Mouse (Mus musculus) large intestine, adult 2 months (tissue): ENCODE results near the gene Chst14. TPM values are rescaled to one million over a fixed set of nuclear protein-coding genes. Genes with fewer than 3 reads are reported as not detected.

Experiments used
- DNase-seq: peaks from one replicate; pipeline ENCODE4 v3.0.0-alpha.2; 2012; ENCODE audit warnings: low read depth, low spot score
- WGBS: fragments of 180-500 bp; shearing (Covaris S2); methylation state at CpG from one replicate; pipeline ENCODE4 v1.1.7; 2018; 5-methylcytosine and 5-hydroxymethylcytosine counted together
- polyA plus RNA-seq: library from polyadenylated mRNA; depleted of rRNA; stranded (reverse); fragments of >200 nt; gene quantifications from 2 replicates; pipeline ENCODE4 v1.2.3, GENCODE M21; 2012

Chst14 gene
- polyA plus RNA-seq, 1 experiment = 3.6 TPM

DNA sequence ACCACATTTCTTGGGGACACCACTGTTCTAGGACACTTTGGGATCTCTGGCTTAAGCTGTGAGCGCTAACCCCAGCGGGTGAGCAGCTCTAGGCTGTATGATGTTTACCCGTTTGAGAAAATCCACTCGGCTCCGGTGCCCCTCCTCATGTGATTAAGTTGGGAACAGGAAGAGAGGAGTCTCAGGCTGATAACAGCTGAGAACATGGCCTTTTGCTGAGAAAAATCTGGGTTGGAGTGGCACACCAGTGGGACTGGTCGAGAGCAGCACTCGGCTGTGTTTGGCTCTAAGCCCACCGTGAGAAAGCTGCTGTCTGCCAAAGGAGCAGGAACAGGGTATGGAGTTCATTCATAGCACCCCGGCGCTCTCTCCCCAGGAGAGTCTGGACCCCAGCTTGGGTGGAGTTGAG, 23.0 kb upstream of the Chst14 start:
- WGBS = 29% methylated on average over 10 of the region's 10 CpGs
- DNase-seq = no peak

DNA sequence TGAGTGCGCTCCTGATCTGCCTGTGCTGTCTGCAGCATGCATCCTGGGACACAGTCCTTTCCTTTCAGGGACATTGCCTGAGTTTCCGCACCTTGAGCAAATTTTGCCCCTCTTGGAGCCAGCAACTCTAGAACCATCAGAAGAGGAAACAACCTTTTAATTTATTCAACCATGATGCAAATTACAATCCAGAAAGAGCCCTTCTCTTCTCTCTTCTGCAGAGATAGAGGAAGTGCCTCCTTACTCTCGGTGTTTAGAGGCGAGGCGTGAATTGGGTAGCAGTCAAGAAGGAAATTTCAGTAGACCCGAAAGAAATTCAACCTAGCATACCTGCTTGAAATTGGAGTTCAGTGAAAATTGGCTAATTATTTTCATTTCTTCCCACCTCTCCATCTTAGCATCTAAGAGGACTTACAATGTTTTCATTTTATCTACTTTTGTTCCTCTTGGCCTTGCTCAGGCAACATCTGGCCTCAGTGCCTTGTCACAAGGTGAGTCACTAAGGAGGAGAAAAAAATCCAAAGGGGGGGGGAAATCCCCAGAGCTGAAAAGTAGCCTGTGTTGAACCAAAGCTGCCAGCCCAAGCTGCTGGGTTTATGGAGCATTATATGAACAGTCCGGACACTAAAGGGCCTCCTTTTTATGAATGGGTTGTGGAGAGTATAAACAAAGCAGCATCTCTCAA, 20.7 kb upstream of the Chst14 start:
- 70% methylated on average over 7 of the region's 7 CpGs for WGBS
- DNase-seq = no peak

DNA sequence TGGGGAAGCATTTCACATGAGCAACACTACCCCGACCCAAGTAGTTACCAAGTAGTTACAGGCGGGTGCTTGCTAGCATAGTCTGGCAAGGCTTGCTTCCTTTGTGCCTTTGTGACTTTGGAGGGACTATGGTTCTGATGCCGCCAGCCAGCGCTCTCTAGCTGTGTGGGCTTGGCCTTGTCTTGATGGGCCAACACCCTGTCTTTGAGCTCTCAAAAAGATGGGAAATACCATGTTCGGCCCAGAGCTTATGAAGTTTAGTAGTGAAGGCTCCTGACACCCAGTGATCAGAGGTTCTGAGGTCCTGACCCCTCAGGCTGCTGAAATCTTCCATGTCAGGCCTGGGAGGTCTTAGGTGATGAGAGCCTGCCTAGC, 20.2 kb upstream of the Chst14 start:
- 71% methylated on average over 5 of the region's 5 CpGs for WGBS
- no peak for DNase-seq

DNA sequence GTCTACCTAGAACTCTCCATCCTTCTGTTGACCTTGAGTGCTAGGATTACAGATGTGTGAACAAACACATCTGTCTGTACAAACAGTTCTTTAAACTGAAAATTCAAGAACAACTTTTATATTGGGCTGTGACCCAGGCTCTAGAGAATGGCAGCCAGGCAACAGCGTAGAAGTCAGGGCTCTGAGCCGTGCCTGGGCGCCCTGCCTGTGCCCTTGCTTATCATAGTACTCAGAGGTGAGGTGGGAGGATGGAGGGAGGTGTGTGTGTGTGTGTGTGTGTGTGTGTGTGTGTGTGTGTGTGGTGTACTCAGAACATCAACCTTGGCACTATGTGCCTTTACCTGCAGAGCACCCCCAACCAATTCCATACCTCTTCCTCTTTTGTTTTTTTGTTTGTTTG, 18.5 kb upstream of the Chst14 start:
- no peak for DNase-seq
- 67% methylated on average over 3 of the region's 3 CpGs for WGBS

DNA sequence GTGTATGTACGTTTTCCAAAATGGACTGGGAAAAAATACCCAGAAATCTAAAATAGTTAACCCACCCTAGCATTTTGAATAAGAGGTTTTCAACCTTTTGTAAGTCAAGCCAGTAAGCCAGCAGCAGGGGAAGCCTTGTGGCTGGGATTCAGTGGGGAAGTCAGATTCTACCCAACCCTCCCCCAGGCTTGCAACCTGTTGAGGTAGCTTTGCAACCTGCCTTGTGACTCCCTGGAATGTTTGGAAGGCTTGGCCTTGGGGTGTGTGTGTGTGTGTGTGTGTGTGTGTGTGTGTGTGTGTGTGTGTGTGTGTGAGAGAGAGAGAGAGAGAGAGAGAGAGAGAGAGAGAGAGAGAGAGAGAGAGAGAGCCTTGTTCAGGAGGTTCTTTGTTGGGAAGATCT, 17.1 kb upstream of the Chst14 start:
- 95% methylated on average over 1 of the region's 1 CpGs for WGBS

DNA sequence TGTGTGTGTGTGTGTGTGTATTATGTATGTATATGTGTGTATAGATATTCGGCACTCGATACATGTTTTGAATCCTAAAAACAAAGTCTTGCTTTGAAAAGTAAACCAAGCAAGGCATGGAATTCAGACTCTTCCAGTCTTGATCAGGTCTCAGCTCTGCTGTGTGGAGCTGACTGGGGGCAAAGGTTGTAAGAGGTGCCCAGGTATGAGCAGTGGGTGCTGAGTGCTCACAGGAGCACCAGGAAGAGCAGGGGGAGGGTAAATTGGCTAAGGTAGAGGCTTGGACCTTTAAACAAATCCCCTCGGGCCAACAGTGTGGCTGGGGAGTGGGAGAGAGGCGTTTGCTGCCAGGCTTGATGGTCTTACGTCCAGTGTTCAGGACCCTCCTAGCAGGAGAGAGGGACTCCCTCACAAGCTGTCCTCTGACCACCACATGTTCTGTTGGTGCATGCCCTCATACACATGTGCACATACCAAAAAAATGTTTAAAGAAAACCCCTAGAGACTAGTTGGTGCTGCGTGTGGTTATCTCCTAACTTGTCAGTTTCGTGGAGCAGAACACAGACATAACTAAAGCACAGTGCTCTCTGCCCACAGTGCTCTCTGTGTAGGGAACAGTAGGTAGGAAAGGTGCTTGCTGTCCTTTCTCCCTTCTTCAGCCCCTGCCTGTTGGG, 15.6 kb upstream of the Chst14 start:
- no peak for DNase-seq
- WGBS = 63% methylated on average over 7 of the region's 7 CpGs

More for the DNA sequence above, 17.1 kb upstream of the Chst14 start:
- no peak for DNase-seq

DNA sequence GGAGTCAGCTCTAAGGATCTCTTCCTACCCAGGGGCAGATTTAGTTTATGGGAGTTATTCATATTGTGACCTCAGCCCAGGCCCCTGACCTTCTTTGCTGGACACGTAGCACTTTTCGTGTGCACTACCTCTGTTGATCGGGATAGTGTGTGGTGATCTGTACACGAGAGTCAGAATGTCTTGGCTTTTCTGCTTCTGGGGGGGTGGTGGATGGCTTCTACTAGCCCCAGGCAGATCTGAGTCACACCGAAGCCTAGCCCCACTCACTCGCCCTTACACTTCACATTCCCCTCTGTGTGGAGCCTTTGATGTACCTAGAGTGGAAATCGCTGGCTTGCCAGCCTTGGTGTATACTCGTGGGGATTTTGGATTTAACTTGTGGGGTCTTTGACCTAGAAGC, 13.6 kb upstream of the Chst14 start:
- WGBS = 81% methylated on average over 8 of the region's 8 CpGs
- no peak for DNase-seq

DNA sequence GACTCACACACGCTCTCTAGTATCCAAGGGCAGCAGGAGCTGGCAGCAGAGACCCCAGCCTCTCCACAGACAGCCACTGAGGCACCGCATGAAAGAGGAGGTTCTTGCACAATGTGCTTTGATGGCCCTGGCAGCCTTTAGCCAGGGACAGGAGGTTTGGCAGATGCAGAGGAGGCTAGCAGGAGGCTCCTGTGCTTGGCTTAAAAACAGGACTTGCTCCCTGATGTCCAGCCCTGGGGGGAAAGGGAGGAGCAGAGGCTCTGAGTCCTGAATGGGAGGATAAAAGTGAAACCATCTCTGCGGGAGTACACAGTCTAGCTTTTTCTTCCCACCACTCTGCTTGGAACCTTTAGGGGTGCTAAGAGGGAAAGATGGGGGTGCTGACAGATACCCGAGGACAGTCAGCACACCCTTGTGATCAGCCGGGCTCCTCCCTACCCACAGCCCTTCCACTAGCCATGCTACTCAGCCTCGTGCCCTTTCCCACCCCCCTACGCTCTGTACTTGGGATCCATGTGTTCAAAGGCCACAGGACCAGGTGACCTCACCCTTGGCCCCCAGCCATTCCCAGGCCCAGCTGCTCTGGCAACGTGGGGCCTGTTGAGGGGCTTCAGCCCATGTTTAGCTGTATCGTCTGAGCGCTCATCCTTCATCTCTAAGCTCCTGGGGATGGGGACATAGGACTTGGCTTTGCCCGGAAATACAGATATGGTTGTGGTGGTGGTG, 12.6 kb upstream of the Chst14 start:
- 56% methylated on average over 11 of the region's 11 CpGs for WGBS
- no peak for DNase-seq

DNA sequence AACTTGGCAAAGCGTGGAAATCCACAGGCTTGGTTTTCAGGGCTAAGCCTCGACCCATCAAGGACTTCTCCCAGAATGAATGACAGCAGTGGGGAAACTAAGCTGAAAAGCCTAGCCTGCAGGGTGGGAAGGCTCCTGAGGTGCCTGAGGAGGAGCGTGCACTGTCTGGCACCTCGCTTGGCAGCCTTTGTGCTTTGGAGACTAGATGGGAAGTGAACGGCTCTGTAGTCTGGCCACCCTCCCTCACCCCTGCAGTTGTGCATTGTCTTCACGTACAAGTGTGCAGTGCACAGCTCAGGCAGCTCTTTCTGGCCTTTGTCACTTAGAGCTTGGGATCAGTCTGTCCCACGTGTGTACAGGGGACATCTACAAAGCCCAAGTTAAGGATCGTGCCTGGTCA, 11.6 kb upstream of the Chst14 start:
- 72% methylated on average over 8 of the region's 8 CpGs for WGBS
- no peak for DNase-seq

DNA sequence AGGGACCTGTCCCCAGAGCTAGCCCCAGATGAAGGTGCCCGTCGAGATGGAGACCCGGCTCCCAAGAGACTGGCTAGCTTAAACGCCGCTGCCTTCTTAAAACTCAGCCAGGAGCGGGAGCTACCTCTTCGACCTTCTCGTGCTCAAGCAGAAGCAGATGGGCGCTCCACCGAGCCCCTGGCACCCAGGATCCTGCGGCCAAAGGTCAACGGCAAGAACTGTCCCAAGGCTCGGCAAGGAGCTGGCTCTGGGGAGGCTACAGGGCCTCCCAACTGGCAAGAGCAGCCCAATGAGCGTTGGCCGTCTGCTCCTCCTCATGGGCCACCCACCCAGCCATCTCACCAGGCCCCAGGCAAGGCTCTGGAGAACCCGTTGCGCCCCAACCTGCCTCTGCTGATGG, 9.9 kb upstream of the Chst14 start:
- DNase-seq = no peak
- WGBS = 92% methylated on average over 17 of the region's 17 CpGs

DNA sequence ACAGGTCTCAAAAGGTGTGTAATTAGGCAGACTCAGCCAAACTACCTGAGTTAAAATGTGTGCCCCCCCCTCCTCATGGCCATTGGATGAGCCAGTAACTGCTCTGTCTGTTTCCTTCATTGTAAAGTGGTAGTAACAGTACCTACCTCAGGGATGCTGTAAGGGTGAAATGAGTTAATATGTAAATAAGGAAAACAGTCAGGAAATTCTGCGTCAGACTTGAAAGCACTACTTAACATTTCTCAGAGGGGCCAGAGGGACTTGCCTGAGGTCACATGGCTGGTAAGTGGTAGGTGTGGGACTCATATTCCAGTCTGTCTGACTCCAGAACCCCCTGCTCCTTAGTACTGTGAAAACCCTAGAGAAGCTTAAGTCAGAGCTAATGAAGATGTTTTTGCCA, 7.8 kb upstream of the Chst14 start:
- DNase-seq = no peak
- 52% methylated on average over 1 of the region's 1 CpGs for WGBS

DNA sequence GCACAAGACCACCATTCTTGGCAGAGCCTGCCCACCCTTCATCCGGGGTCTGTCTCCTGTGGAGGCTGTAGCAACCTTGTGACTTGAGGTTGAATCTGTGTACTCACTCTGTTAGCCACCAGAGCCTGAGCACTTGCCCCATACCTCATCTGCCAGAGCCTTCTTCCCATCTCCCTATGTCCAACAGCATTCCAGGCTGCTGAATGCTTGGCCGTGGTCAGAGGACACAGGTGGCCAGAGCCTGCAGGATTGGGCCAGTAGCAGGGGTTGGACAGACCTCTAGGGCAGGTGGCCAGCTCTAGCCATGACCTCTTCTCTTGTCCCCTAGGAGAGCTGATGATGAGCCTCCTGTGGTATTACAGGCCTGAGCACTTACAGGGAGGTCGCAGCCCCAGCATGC, 5.9 kb upstream of the Chst14 start:
- 83% methylated on average over 3 of the region's 3 CpGs for WGBS
- DNase-seq = no peak

DNA sequence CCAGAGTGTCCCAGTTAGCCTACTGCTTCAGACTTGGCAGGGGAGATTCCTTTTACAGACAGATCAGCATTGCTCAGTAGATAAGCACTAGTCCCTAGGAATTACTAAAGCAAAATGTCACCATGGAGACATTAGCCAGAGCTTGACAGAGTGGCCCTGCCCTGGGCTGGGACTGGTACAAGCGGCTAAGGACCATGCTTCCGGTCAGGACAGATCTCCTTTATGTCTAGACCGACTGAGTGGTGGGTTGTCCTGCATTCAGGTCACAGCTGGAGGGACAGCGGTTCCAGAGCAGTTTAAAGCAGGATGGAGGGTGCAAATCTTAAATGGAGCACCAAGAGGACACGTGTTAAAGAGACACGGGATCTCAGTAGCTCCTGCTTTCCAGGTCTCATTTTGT, 344 bp upstream of the Chst14 start:
- no peak for DNase-seq
- WGBS = 4% methylated on average over 6 of the region's 6 CpGs

DNA sequence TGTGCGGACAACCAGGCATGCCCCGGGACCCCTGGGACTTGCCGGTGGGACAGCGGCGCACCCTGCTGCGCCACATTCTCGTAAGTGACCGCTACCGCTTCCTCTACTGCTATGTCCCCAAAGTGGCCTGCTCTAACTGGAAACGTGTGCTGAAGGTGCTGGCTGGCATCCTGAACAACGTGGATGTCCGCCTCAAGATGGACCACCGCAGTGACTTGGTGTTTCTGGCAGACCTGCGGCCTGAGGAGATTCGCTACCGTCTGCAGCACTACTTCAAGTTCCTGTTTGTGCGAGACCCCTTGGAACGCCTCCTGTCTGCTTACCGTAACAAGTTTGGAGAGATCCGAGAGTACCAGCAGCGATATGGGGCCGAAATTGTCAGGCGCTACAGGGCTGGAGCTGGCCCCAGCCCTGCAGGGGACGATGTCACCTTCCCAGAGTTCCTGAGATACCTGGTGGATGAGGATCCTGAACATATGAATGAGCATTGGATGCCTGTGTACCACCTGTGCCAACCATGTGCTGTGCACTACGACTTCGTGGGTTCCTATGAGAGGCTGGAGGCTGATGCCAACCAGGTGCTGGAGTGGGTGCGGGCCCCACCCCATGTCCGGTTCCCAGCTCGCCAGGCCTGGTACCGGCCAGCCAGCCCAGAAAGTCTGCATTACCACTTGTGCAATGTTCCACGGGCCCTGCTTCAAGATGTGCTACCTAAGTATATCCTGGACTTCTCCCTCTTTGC, 873 bp downstream of the Chst14 start:
- 58% methylated on average over 31 of the region's 31 CpGs for WGBS
- DNase-seq = no peak

DNA sequence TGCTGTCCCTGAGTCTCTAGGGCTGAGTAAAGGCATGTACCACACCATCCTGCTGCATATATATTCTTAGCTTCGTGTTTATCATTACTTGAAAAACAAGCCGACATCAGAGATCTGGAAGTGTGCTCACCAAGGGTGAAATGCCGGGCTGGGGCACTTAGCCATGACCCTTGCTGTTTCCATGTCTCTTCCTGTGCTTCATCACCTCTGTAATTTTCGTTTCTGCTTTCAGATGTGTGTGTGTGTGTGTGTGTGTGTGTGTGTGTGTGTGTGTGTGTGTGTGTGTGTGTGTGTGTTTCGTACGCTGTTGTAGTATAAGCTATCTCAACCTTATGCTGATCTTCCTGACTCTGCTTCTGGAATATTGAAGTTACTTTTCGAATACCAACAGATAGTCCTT, 15.0 kb downstream of the Chst14 start:
- WGBS = 66% methylated on average over 7 of the region's 7 CpGs
- DNase-seq = no peak

DNA sequence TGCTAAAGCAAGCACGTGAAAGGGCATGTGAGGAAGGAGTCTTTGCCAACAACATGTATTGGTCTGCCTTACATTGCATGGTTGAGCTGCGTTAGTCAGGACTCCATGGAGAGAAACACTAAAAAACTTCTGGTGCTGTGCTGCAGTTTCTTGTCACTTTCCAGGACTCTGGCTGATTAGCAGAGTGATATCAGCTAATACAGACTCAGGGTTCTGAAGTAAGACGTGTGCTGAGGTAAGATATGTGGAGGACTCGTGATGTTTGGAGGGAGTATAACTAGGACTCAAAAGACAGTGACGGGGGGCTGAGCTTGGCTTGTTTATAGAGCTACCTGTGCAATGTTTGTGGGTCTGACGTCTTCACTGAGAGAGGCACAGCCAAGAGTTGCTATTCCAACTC, 16.9 kb downstream of the Chst14 start:
- DNase-seq = no peak
- WGBS = 88% methylated on average over 6 of the region's 6 CpGs

DNA sequence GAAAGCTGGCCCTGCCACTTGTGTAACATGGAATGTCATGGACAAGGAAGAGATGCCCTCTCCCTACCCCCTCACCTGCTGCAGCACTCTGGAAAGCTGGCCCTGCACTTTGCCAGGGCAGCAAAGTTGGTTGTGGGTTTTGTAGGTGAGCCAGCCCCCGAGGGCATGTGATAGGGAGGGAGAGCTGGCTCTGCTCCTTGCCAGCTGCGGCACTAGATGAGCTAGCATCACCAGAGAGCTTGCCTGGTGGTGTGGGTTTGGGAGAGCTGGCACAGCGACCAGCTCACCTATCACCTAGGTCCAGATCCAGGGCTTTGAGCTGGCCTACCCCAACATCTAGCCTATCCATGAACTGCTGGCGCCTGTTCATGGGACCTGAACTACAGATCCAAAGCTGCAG, 22.5 kb downstream of the Chst14 start:
- 79% methylated on average over 4 of the region's 4 CpGs for WGBS
- no peak for DNase-seq

DNA sequence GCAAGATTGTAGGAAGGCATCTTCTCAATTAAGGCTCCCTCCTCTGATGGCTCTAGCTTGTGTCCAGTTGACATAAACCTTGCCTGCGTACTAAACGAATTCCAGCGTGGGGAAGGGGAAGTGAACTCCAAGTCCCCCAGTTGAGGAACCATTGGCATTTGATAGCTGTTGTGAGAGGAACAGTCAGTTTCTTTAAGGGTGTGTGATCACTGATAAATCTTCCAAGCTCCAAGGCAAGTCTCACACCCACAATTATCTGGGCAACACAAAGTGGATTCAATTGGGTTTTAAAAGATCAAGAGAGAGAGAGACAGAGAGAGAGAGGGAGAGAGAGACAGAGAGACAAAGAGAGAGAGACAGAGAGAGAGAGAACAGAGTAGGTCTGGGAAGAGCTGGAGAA, 23.4 kb downstream of the Chst14 start:
- 65% methylated on average over 3 of the region's 3 CpGs for WGBS
- no peak for DNase-seq

DNA sequence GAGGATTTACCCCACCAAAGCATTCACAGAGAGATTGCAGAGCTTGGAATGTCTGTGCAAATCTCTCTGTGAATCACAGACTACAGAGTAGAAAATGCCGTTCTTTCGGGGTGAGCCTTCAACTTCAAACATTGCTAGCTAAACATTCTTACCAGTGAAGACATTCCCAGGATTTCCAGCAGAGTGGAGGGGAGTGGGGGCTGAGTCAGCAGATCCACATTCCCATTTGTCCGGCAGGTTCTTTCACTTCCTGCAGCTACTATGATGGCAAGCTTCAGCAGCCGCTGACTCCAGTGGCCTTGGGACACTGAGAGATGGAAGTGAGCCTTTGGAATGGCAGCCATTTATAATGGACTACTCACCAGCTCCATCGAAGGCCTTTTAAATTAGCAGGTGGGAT, 30.2 kb downstream of the Chst14 start:
- 71% methylated on average over 5 of the region's 5 CpGs for WGBS

DNA sequence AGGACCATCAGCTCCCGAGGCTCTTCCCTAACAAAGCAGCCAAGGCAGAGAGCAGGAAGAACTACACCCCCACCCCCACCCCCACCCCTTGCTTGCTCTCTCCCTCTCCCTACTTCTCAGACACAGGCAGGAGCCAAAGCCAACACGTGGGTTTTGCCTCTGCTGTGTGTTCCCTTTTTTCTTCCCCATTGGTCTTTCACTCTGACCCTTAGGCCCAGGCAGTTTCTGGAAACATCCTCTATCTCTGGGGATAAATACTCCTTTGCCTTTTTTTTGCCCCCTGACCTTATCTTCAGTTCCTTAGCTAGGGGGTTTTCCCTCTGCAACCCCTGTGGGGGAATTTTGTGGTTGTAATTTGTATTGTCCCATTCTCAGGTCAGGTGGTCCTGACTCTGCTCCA, 33.3 kb downstream of the Chst14 start:
- DNase-seq = no peak
- 14% methylated on average over 2 of the region's 2 CpGs for WGBS

More for the DNA sequence above, 30.2 kb downstream of the Chst14 start:
- no peak for DNase-seq
